Mouse (Mus musculus): ENCODE measurements around the gene Hspa2. TPM values are rescaled to one million over a fixed set of nuclear protein-coding genes. Genes with fewer than 3 reads are reported as not detected.

Gene Hspa2
- total RNA-seq, 2 experiments from 2014 or later = 22.7 to 24.4 TPM

GRCm38 (mm10) chr12:76377059-76377458 is 26.9 kb upstream of the Hspa2 start:
- DNase-seq (ENCODE audit: low spot score in 2 of 2) = no peak

GRCm38 (mm10) chr12:76377726-76378125 is 26.2 kb upstream of the Hspa2 start:
- DNase-seq (ENCODE audit: low spot score in 2 of 2) = no peak

- no peak for DNase-seq (ENCODE audit: low spot score in 2 of 2)
Measured at GRCm38 (mm10) chr12:76378556-76378955, 25.4 kb upstream of the Hspa2 start.

GRCm38 (mm10) chr12:76380151-76380550 is 23.8 kb upstream of the Hspa2 start:
- no peak for DNase-seq (ENCODE audit: low spot score in 2 of 2)

- DNase-seq (ENCODE audit: low spot score in 2 of 2) = no peak
Measured at GRCm38 (mm10) chr12:76385342-76385741, 18.6 kb upstream of the Hspa2 start.

GRCm38 (mm10) chr12:76388794-76389193 is 15.2 kb upstream of the Hspa2 start:
- DNase-seq (ENCODE audit: low spot score in 2 of 2) = no peak

GRCm38 (mm10) chr12:76391595-76392271 is 12.2 kb upstream of the Hspa2 start:
- DNase-seq (ENCODE audit: low spot score in 2 of 2) = no peak

- DNase-seq (ENCODE audit: low spot score in 2 of 2) = no peak
Measured at GRCm38 (mm10) chr12:76392979-76393378, 11.0 kb upstream of the Hspa2 start.

- DNase-seq (ENCODE audit: low spot score in 2 of 2) = no peak
Measured at GRCm38 (mm10) chr12:76397281-76397680, 6.7 kb upstream of the Hspa2 start.

- no peak for DNase-seq (ENCODE audit: low spot score in 2 of 2)
Measured at GRCm38 (mm10) chr12:76401674-76402073, 2.3 kb upstream of the Hspa2 start.

GRCm38 (mm10) chr12:76402991-76403885 is 738 bp upstream of the Hspa2 start:
- no peak for DNase-seq (ENCODE audit: low spot score in 2 of 2)

- DNase-seq (ENCODE audit: low spot score in 2 of 2) = no peak
Measured at GRCm38 (mm10) chr12:76404836-76405182, 833 bp downstream of the Hspa2 start.

- DNase-seq (ENCODE audit: low spot score in 2 of 2) = no peak
Measured at GRCm38 (mm10) chr12:76405183-76405970, 1.4 kb downstream of the Hspa2 start.

- no peak for DNase-seq (ENCODE audit: low spot score in 2 of 2)
Measured at GRCm38 (mm10) chr12:76405971-76406370, 2.0 kb downstream of the Hspa2 start.

GRCm38 (mm10) chr12:76407184-76407583 is 3.2 kb downstream of the Hspa2 start:
- no peak for DNase-seq (ENCODE audit: low spot score in 2 of 2)

- DNase-seq (ENCODE audit: low spot score in 2 of 2) = no peak
Measured at GRCm38 (mm10) chr12:76409166-76409565, 5.2 kb downstream of the Hspa2 start.

GRCm38 (mm10) chr12:76415383-76416010 is 11.5 kb downstream of the Hspa2 start:
- DNase-seq (ENCODE audit: low spot score in 2 of 2) = no peak

- no peak for DNase-seq (ENCODE audit: low spot score in 2 of 2)
Measured at GRCm38 (mm10) chr12:76417433-76417854, 13.5 kb downstream of the Hspa2 start, which contains the start of gene Ppp1r36. Gene Ppp1r36, plus strand, starts transcription at chr12:76417538.

GRCm38 (mm10) chr12:76418346-76418745 is 14.4 kb downstream of the Hspa2 start:
- no peak for DNase-seq (ENCODE audit: low spot score in 2 of 2)

GRCm38 (mm10) chr12:76425256-76425655 is 21.3 kb downstream of the Hspa2 start:
- no peak for DNase-seq (ENCODE audit: low spot score in 2 of 2)

- no peak for DNase-seq (ENCODE audit: low spot score in 2 of 2)
Measured at GRCm38 (mm10) chr12:76427546-76427945, 23.6 kb downstream of the Hspa2 start.

Measured in adrenal gland, postnatal 4 days (tissue).